Mouse (Mus musculus) embryonic fibroblast, embryonic 13.5 days (primary cell): ENCODE measurements at regions not wholly inside any gene's neighbourhood (a gene's known extent, or its start where the extent isn't known, plus 50 kb on each side); places are given as distances from the start of the nearest gene placed in this dataset.

ENCODE experiments used
- H3K27ac ChIP-seq: 2 replicates; pipeline ENCODE4 v1.5.1; 2012; ENCODE audit warnings: low read length, control low read depth, inconsistent platforms; ENCODE audit not compliant: insufficient read depth
- H3K4me1 ChIP-seq: 2 replicates; pipeline ENCODE4 v1.6.1; 2011; ENCODE audit warnings: low read length; ENCODE audit not compliant: control insufficient read depth, insufficient read depth
- H3K4me3 ChIP-seq: 2 replicates; pipeline ENCODE4 v1.5.1; 2011; ENCODE audit warnings: mild to moderate bottlenecking, control low read depth, low read length; ENCODE audit not compliant: insufficient read depth
- CTCF ChIP-seq: IDR thresholded peaks from 2 replicates; pipeline ENCODE4 v1.5.1; 2011; ENCODE audit warnings: mild to moderate bottlenecking, control low read depth, low read length, moderate library complexity, borderline replicate concordance; ENCODE audit not compliant: insufficient read depth
- POLR2A ChIP-seq: IDR thresholded peaks from 2 replicates; pipeline ENCODE4 v1.6.1; 2011; ENCODE audit warnings: low read depth, mild to moderate bottlenecking, control low read depth, low read length, moderate library complexity

DNA sequence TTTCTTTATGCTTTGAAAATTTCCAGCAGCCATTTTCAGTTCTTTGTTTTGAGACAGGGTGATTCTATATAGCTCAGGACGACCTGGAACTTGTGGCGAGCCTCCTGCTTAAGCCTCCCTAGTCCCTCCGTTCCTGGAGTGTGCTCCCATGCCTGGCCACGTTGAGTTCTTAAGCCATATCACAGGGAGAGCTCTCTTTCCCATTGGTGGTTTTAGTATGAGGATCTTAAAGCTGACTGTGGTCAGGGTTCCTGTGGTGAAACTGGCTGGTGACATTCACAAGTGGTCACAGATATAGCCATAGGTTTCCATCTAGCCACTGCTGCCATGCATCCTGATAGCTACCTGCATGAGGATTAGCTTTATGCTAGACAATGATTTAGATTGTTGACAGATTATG, 109.1 kb upstream of the Gm5148 start:
- Histone ChIP-seq H3K27ac (no peak overlapping the region), H3K4me3 (no peak overlapping the region), H3K4me1 (peaks cover 10% of the 10 kb centered on the region)
- TF ChIP-seq POLR2A (no peak), CTCF (no peak)

DNA sequence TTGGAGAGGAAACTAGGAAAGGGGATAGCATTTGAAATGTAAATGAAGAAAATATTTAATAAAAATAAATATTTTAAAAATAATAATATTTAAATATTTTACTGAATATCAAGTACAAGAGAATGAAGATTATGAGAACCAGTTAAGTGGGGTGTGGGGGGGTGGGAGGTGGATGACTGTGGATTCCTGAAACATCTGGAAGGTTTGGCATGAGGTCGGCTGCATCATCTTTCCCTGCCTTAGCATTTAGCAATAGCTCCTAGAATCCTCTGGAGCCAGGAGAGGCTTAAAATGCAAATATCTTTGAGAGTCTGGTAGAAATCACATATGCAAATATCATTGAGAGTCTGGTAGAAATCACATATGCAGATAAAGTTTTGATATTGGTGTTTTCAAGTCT, 103.3 kb upstream of the Gm5148 start:
- TF ChIP-seq CTCF = no peak
- TF ChIP-seq POLR2A = no peak
- no peak overlapping the region for H3K4me3 ChIP-seq
- no peaks in the 10 kb centered on the region for H3K4me1 ChIP-seq
- no peak overlapping the region for H3K27ac ChIP-seq

DNA sequence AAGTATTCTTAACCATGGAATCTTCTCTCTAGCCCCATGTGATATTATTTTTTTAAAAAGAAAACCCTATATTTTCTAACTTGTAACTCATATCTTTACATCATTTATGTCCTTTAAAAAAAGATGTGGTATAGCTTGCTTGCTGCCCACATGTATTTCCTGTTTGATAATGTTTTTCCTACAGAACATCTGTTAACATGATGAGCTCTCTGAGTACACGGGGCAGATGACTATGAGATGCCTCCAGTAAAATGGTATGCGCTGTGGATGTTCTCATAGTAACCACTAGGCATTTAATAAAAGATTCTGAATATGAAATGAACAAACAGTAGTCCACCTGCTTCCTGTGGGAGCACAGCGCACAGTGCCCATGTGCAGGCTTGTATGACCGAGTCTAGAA, 101.3 kb upstream of the Gm5148 start:
- no peak for TF ChIP-seq POLR2A
- no peak for TF ChIP-seq CTCF
- Histone ChIP-seq H3K4me1 (no peaks in the 10 kb centered on the region), H3K4me3 (no peak overlapping the region), H3K27ac (no peak overlapping the region)

DNA sequence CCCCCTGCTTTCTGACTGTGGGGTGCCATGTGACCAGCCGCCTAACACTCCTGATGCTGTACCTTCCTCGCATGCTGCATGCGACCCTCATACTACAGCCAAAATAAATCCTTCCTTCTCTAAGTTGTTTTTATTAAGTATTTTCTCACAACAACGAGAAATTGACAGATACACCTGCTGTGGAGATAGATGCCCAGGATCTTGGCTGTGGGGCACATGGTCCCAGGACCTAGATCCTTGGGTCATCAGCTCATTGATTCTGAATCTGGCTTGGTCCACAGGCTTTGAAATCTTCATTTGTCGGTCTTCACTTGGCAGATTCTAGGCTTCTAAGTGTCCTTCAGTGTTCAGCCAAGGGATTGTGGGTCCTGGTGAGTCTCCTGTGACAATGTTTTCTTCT, 100.4 kb upstream of the Gm5148 start:
- no peak overlapping the region for H3K27ac ChIP-seq
- H3K4me1 ChIP-seq = no peaks in the 10 kb centered on the region
- no peak overlapping the region for H3K4me3 ChIP-seq
- TF ChIP-seq POLR2A = no peak
- no peak for TF ChIP-seq CTCF

DNA sequence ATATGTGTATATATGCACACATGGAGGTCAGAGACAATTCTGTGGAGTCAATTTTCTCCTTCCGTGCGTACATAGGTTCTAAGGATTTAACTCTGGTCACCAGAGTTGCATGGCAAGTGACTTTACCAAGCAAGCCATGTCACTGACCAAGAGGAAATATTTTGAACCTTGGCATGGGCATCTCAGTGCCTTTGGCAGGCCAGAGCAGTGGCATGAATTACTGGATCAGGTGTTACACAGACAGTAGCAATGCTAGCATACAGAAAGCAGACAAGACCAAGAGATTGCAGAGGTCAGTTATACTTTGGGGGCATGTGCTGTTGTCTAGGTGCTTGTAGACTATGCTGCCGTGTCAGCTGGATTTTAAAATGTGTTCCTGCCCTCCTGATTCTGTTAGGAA, 95.2 kb upstream of the Gm5148 start:
- no peak for TF ChIP-seq POLR2A
- no peak overlapping the region for H3K4me3 ChIP-seq
- no peak overlapping the region for H3K27ac ChIP-seq
- peaks cover 5% of the 10 kb centered on the region for H3K4me1 ChIP-seq

DNA sequence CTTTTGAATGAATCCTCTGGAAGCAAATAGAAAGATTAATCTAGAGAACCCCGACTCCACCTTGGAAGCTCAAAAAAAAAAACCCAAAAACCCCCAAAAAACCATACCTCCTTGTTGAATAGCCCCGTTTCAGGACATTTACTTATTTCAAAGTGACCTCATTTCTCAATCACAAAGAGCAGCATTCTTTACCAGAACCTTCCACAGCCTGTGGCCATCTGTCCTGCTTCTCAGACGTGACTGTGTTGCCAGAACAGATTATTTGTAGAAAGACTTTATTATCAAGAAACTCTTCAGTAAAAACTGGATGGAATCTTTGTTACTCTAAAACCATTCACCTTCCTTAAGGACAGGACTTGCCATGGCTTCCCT, 93.1 kb upstream of the Gm5148 start:
- Histone ChIP-seq H3K27ac (peak overlapping the region; percentile 51), H3K4me1 (peaks cover 5% of the 10 kb centered on the region), H3K4me3 (no peak overlapping the region)
- TF ChIP-seq CTCF (no peak), POLR2A (no peak)

DNA sequence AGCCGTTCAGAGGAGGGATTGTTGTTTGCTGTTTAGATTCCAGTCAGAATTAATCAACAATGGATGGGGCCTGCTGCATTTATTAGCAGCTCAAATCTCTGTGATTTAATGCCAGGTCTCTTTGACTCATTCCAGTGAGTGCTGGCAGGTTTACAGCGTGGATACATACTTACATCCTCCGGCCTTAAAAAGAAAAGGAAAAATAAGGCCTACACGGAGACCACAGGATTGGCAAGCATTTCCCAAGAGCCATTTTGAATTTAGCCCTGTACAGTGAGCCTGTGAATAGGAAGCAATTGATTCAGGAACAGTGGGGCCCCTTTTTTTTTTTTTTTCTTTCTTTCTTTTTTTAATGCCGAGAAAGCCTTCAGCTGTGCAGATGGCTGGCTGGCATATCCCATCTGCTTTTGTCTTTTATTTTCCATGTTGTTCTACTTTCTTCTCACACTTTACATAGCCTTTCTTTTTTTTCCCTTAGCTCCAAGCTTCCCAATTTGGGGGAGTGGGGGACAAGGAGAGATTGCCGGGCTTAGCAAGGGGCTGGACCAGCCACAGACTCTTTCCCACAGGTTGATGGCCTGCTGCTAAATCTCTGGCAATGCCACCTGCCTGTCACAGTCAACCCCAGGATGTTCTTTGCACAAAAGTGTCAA, 92.6 kb upstream of the Gm5148 start:
- H3K4me1 ChIP-seq = peaks cover 5% of the 10 kb centered on the region
- peak overlapping the region; percentile 68 for H3K27ac ChIP-seq
- no peak overlapping the region for H3K4me3 ChIP-seq
- no peak for TF ChIP-seq CTCF
- no peak for TF ChIP-seq POLR2A

DNA sequence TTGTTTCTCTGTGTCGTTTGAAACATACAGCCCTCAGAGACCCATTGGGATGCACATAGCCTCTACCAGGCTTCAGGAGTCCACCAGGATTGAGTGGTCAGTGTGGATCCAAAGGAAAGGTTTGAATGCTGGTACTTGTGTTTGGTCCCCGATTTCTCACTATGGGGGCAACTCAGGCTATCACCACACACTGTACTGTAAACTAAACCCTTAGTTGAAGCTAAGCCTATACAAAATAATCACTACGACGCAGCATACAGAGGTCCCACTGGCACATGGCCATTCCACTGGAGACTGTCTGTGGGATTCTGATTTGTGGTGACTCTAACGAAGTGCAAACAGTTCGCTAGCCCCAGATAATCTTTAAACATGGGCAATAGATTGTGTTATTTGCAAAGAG, 91.5 kb upstream of the Gm5148 start:
- Histone ChIP-seq H3K4me3 (no peak overlapping the region), H3K27ac (no peak overlapping the region), H3K4me1 (peaks cover 5% of the 10 kb centered on the region)
- TF ChIP-seq CTCF (no peak), POLR2A (no peak)

DNA sequence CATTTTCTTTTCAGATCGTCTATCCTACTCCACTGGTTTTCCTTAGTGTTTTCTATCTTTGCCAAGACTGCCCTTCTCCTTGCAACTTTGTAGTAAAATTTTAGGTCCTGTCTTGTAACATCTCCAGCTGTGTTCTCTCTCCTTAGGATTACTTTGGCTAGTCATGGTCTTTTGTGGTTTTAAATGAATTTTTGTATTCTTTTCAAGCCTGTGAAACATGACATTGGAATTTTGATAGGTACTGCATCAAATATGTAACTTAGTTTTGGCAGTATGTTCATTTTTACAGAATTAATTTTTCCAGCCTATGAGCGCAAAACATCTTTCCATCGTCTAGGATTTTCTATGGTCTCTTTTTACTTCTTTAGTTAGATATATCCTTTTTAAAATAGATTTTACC, 88.6 kb upstream of the Gm5148 start:
- H3K27ac ChIP-seq = peak overlapping the region; percentile 68
- H3K4me3 ChIP-seq = no peak overlapping the region
- peaks cover 5% of the 10 kb centered on the region for H3K4me1 ChIP-seq
- TF ChIP-seq POLR2A (no peak), CTCF (no peak)

DNA sequence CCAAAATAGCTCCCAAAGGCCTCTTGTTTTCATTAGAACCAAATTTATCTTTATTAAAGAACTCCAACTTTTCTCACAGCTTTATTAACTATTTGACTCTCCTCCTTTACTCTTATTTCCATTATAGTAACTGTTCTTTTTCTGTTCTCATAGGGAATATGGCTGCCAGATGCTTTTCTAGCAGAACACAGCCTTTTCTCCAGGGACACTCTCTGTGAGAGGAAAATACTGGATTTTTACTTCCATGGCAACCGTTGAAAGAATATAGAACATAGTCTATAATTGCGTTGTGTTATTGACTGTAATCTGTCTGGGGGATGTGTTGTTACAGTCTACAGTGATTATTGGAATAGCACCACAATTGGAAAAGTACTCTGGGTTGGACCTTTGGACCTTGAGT, 87.1 kb upstream of the Gm5148 start:
- Histone ChIP-seq H3K27ac (no peak overlapping the region), H3K4me3 (no peak overlapping the region), H3K4me1 (peaks cover 2% of the 10 kb centered on the region; the same call in 1 of the 2 replicates)
- TF ChIP-seq CTCF (no peak), POLR2A (no peak)

DNA sequence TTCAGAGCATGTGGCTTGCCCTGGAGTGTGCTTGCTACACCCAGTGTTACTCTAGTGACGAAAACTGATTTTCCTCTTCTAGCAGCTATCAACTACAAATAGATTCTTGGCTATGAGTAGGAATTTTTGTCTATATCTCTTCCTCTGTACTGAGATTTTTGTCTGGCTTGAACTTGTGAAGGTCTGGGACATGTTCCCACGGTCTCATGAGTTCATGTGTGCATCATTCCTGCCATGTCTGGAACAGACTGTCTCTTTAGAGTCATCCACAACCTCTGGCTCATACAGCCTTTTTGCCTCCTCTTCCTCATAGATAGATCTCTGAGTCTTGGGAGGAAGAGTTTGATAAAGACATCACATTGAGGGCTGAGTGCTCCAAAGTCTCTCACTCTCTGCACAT, 86.5 kb upstream of the Gm5148 start:
- TF ChIP-seq POLR2A = no peak
- Histone ChIP-seq H3K4me1 (peaks cover 3% of the 10 kb centered on the region; the same call in 1 of the 2 replicates), H3K4me3 (no peak overlapping the region), H3K27ac (no peak overlapping the region)

DNA sequence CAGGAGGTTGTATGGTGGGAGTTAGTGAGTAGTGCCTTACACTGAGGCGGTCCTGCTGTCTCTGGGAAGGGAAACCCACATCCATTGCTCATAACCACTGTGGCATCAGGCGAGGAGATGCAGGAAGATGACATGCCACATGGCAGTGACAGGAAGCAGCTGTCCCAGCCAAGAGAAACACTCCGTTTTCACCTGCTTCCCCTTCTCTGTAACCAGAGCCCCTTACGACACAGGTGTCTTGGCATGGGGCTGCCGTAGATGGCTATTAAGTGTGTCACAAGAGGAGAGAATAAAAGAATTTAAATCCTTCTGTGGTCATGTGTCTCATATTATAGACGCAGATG, 81.5 kb upstream of the Gm5148 start:
- TF ChIP-seq POLR2A (no peak), CTCF (no peak)
- H3K4me3 ChIP-seq = no peak overlapping the region
- H3K4me1 ChIP-seq = 0 out of 2 replicates have a peak, but pooled peaks cover 3% of the 10 kb centered on the region
- H3K27ac ChIP-seq = no peak overlapping the region
